Mouse (Mus musculus): ENCODE measurements around the gene Slc44a2. TPM values are rescaled to one million over a fixed set of nuclear protein-coding genes. Genes with fewer than 3 reads are reported as not detected.

Gene Slc44a2
- polyA plus RNA-seq, 2 experiments = 121 to 127 TPM

DNA sequence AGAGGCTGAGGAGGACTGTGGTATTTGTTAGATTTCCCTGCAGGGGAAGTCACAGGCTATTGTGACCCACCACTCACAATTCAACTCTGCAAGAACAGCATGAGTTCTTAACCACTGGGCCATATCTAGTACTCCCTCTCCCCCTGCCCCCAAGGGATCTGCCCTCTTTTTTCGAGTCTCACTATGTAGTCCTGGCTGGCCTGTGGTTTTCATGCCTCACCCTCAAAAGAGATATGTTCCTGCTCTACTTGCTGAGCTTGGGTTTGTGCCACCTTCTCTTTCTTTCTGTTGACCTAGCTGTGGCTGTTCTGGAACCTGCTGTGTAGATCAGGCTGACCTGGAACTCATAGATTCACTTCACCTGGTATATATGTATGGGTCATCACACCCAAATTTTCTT lies 52.0 kb downstream of the Slc44a2 start:
- WGBS = 88% methylated on average over 1 of the region's 1 CpGs

DNA sequence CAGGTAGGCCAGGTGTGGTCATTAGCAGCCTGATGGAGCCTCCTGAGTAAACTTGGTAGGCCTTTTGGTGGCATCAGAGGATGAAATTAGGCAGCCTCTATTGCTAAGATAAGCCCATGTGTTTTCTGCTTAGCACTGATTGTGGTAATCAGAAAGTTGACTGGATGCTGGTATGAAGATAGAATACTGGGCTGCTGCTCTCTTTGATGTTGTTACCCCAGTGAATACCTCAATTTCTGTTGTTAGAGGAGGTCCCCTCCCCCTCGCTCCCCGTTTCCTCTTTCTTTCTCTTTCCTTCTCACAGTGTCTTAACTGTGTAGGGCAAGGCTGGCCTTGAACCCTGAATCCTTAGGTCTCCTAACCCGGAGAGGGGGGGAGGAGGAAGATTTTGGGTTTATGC lies 58.7 kb downstream of the Slc44a2 start:
- Histone ChIP-seq H3K27ac (replicated peaks; ENCODE audit: low read depth, low read length) (no peak overlapping the region), H3K9me3 (ENCODE audit: control insufficient read depth, low read length) (no peaks in the 10 kb centered on the region), H3K4me2 (replicated peaks; ENCODE audit: low read depth, low read length, severe bottlenecking) (no peak overlapping the region), H3K4me1 (ENCODE audit: control insufficient read depth, insufficient read depth, low read length) (0 out of 2 replicates have a peak, but pooled peaks cover 3% of the 10 kb centered on the region), H3K27me3 (ENCODE audit: control insufficient read depth, insufficient read depth, low read length) (no peaks in the 10 kb centered on the region), H3K9ac (ENCODE audit: low read depth, low read length, severe bottlenecking) (no peak overlapping the region), H3K4me3 (replicated peaks; ENCODE audit: low read length) (no peak overlapping the region), H3K36me3 (ENCODE audit: control insufficient read depth, insufficient read depth, low read length) (peaks cover 32% of the 10 kb centered on the region)
- DNase-seq (ENCODE audit: low spot score) = no peak
- no peak for TF ChIP-seq POLR2A (IDR thresholded peaks at IDR 0.05; ENCODE audit: borderline replicate concordance, extremely low read depth, insufficient read depth, insufficient read length)
- 91% methylated on average over 3 of the region's 3 CpGs for WGBS
- ATAC-seq (ENCODE audit: low FRiP score, low read depth) = no peak

More for the DNA sequence above, 52.0 kb downstream of the Slc44a2 start:
- Histone ChIP-seq H3K4me3 (replicated peaks; ENCODE audit: low read length) (no peak overlapping the region), H3K9me3 (ENCODE audit: control insufficient read depth, low read length) (no peaks in the 10 kb centered on the region), H3K4me1 (ENCODE audit: control insufficient read depth, insufficient read depth, low read length) (peaks cover 4% of the 10 kb centered on the region; the same call in 1 of the 2 replicates), H3K27ac (replicated peaks; ENCODE audit: low read depth, low read length) (no peak overlapping the region), H3K9ac (ENCODE audit: low read depth, low read length, severe bottlenecking) (no peak overlapping the region), H3K4me2 (replicated peaks; ENCODE audit: low read depth, low read length, severe bottlenecking) (no peak overlapping the region), H3K27me3 (ENCODE audit: control insufficient read depth, insufficient read depth, low read length) (no peaks in the 10 kb centered on the region), H3K36me3 (ENCODE audit: control insufficient read depth, insufficient read depth, low read length) (peaks cover 18% of the 10 kb centered on the region)
- TF ChIP-seq POLR2A (IDR thresholded peaks at IDR 0.05; ENCODE audit: borderline replicate concordance, extremely low read depth, insufficient read depth, insufficient read length) = no peak
- DNase-seq (ENCODE audit: low spot score) = no peak
- no peak for ATAC-seq (ENCODE audit: low FRiP score, low read depth)

DNA sequence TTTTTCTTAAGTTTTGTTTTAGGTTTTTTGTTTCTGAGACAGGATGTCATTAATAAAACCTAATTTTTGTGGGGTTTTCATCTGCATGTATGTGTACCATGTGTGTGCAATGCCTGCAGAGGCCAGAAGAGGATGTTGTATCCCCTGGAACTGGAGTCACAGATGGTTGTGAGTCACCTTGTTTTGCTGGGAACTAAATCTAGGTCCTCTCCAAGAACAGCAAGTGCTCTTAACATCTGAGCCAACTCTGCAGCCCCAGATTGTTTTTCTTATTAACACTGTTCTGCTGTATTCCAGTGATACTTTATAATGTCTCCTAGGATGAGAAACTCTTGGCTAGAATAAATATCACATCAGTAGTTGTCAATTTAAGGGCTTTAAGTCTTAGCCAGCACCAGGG lies 60.4 kb downstream of the Slc44a2 start:
- H3K4me3 ChIP-seq (replicated peaks; ENCODE audit: low read length) = no peak overlapping the region
- H3K9ac ChIP-seq (ENCODE audit: low read depth, low read length, severe bottlenecking) = no peak overlapping the region
- ATAC-seq (ENCODE audit: low FRiP score, low read depth) = no peak
- no peak overlapping the region for H3K27ac ChIP-seq (replicated peaks; ENCODE audit: low read depth, low read length)
- no peak overlapping the region for H3K4me2 ChIP-seq (replicated peaks; ENCODE audit: low read depth, low read length, severe bottlenecking)
- 0 out of 2 replicates have a peak, but pooled peaks cover 3% of the 10 kb centered on the region for H3K4me1 ChIP-seq (ENCODE audit: control insufficient read depth, insufficient read depth, low read length)
- H3K27me3 ChIP-seq (ENCODE audit: control insufficient read depth, insufficient read depth, low read length) = no peaks in the 10 kb centered on the region
- DNase-seq (ENCODE audit: low spot score) = no peak
- no peaks in the 10 kb centered on the region for H3K9me3 ChIP-seq (ENCODE audit: control insufficient read depth, low read length)
- no peak for TF ChIP-seq POLR2A (IDR thresholded peaks at IDR 0.05; ENCODE audit: borderline replicate concordance, extremely low read depth, insufficient read depth, insufficient read length)
- H3K36me3 ChIP-seq (ENCODE audit: control insufficient read depth, insufficient read depth, low read length) = peaks cover 28% of the 10 kb centered on the region

DNA sequence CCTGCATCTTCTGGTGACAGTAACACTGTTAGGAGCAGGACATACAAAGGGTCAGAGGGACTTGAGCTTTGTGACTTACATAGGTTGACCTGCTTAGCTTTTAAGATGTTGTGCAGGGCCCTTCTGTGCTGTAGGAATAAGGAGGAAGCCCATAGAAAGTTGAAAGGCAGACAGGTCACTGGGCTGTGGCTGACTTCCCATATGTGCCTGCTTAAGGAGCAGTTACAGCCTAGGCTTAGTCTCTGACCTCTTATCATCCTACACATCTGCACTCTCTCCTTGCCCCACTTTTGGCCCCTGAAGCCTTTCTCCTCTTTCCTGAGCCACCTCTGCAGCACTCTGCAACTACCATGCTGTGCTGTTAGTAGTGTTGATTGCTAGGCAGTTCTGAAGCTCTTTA lies 63.5 kb downstream of the Slc44a2 start:
- H3K36me3 ChIP-seq (ENCODE audit: control insufficient read depth, insufficient read depth, low read length) = peaks cover 30% of the 10 kb centered on the region
- ATAC-seq (ENCODE audit: low FRiP score, low read depth) = no peak

DNA sequence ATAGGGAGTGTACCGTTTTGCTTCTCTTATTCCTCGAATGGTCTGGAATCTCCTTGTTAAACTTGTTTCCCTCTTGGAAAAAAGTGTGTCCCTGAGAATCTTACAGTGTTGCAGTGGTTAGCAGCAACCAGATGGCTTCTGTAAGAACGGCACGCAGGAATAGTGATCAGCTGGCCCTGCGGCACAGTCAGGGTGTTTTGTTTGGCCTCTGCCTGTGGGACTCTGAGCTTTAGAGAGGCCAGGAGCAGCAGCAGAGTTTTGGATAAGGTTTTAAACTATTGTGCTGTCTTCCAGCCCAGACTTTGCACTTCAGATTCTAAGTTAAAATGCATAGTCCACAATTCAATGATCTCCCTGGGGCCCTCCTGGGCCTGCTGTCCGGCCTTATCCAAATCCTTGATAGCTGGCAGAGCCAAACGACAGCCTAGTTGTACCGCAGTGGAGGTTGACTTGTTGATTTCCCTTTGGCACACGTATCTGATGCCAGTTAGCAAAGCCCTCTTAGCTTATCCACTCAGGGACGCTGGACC lies 72.2 kb downstream of the Slc44a2 start:
- no peaks in the 10 kb centered on the region for H3K4me1 ChIP-seq (ENCODE audit: control insufficient read depth, insufficient read depth, low read length)
- no peak overlapping the region for H3K4me3 ChIP-seq (replicated peaks; ENCODE audit: low read length)
- TF ChIP-seq POLR2A (IDR thresholded peaks at IDR 0.05; ENCODE audit: borderline replicate concordance, extremely low read depth, insufficient read depth, insufficient read length) = no peak
- DNase-seq (ENCODE audit: low spot score) (no peak), ATAC-seq (ENCODE audit: low FRiP score, low read depth) (no peak)
- no peak overlapping the region for H3K27ac ChIP-seq (replicated peaks; ENCODE audit: low read depth, low read length)
- H3K4me2 ChIP-seq (replicated peaks; ENCODE audit: low read depth, low read length, severe bottlenecking) = no peak overlapping the region
- H3K27me3 ChIP-seq (ENCODE audit: control insufficient read depth, insufficient read depth, low read length) = no peaks in the 10 kb centered on the region
- no peak overlapping the region for H3K9ac ChIP-seq (ENCODE audit: low read depth, low read length, severe bottlenecking)
- peaks cover 98% of the 10 kb centered on the region for H3K36me3 ChIP-seq (ENCODE audit: control insufficient read depth, insufficient read depth, low read length)
- H3K9me3 ChIP-seq (ENCODE audit: control insufficient read depth, low read length) = no peaks in the 10 kb centered on the region
- 89% methylated on average over 10 of the region's 10 CpGs for WGBS

More for the DNA sequence above, 63.5 kb downstream of the Slc44a2 start:
- no peak overlapping the region for H3K4me2 ChIP-seq (replicated peaks; ENCODE audit: low read depth, low read length, severe bottlenecking)
- H3K4me3 ChIP-seq (replicated peaks; ENCODE audit: low read length) = no peak overlapping the region
- no peaks in the 10 kb centered on the region for H3K9me3 ChIP-seq (ENCODE audit: control insufficient read depth, low read length)
- H3K4me1 ChIP-seq (ENCODE audit: control insufficient read depth, insufficient read depth, low read length) = 0 out of 2 replicates have a peak, but pooled peaks cover 3% of the 10 kb centered on the region
- no peaks in the 10 kb centered on the region for H3K27me3 ChIP-seq (ENCODE audit: control insufficient read depth, insufficient read depth, low read length)
- no peak for DNase-seq (ENCODE audit: low spot score)
- H3K9ac ChIP-seq (ENCODE audit: low read depth, low read length, severe bottlenecking) = no peak overlapping the region
- H3K27ac ChIP-seq (replicated peaks; ENCODE audit: low read depth, low read length) = no peak overlapping the region
- TF ChIP-seq POLR2A (IDR thresholded peaks at IDR 0.05; ENCODE audit: borderline replicate concordance, extremely low read depth, insufficient read depth, insufficient read length) = no peak

DNA sequence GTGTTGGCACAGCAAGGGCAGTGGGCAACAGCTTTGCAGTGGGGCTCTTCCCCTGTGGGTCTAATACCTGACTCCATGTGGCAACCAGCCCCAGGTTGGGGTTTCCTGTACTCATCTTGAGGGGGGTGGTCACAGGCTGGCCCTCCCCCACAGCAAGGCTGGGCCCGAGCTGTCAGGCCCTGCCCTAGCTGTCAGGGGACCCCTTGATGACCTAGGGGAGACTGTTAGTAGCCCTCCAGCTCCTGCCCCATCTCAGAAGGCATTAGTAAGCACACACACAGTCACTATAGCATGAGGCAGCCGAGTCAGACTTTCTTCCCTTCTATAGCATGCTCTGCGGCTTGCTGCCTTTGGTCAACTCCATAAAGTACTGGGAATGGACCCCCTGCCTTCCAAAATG lies 75.2 kb downstream of the Slc44a2 start:
- ATAC-seq (ENCODE audit: low FRiP score, low read depth) (no peak), DNase-seq (ENCODE audit: low spot score) (no peak)
- Histone ChIP-seq H3K4me3 (replicated peaks; ENCODE audit: low read length) (no peak overlapping the region), H3K9ac (ENCODE audit: low read depth, low read length, severe bottlenecking) (no peak overlapping the region), H3K4me2 (replicated peaks; ENCODE audit: low read depth, low read length, severe bottlenecking) (no peak overlapping the region), H3K9me3 (ENCODE audit: control insufficient read depth, low read length) (no peaks in the 10 kb centered on the region), H3K27me3 (ENCODE audit: control insufficient read depth, insufficient read depth, low read length) (no peaks in the 10 kb centered on the region), H3K4me1 (ENCODE audit: control insufficient read depth, insufficient read depth, low read length) (no peaks in the 10 kb centered on the region), H3K27ac (replicated peaks; ENCODE audit: low read depth, low read length) (no peak overlapping the region), H3K36me3 (ENCODE audit: control insufficient read depth, insufficient read depth, low read length) (peaks cover 99% of the 10 kb centered on the region)
- 84% methylated on average over 3 of the region's 3 CpGs for WGBS
- no peak for TF ChIP-seq POLR2A (IDR thresholded peaks at IDR 0.05; ENCODE audit: borderline replicate concordance, extremely low read depth, insufficient read depth, insufficient read length)
